Mouse (Mus musculus) spleen, adult 2 months (tissue): ENCODE data around the gene Gmppa. TPM values are rescaled to one million over a fixed set of nuclear protein-coding genes. Genes with fewer than 3 reads are reported as not detected.
A peak's percentile ranks its signal among the peaks of the same experiment; 100 is the strongest.

Source experiments
- DNase-seq, 2 experiments: peaks; one replicate each; pipeline versions ENCODE4 v3.0.0 to v3.0.0-alpha.2; 2012 to 2021; ENCODE audit warnings: low spot score in 2 of 2, low read depth in 1 of 2
- H3K27ac ChIP-seq: fragments of 200-500 bp; 2 replicates; pipeline ENCODE4 v1.5.1; 2012; ENCODE audit warnings: low read length, inconsistent platforms; ENCODE audit not compliant: insufficient read depth
- H3K27me3 ChIP-seq: fragments of 200-500 bp; 2 replicates; pipeline ENCODE4 v1.6.1; 2012; ENCODE audit warnings: mild to moderate bottlenecking, moderate library complexity, low read length, inconsistent platforms; ENCODE audit not compliant: control insufficient read depth, insufficient read depth
- H3K36me3 ChIP-seq: fragments of 200-500 bp; 2 replicates; pipeline ENCODE4 v1.6.1; 2012; ENCODE audit warnings: mild to moderate bottlenecking, low read length, inconsistent platforms; ENCODE audit not compliant: control insufficient read depth, insufficient read depth
- H3K4me1 ChIP-seq: fragments of 200-500 bp; 2 replicates; pipeline ENCODE4 v1.6.1; 2011; ENCODE audit warnings: inconsistent platforms; ENCODE audit not compliant: control insufficient read depth, insufficient read depth, insufficient read length
- H3K4me3 ChIP-seq: fragments of 200-500 bp; 2 replicates; pipeline ENCODE4 v1.5.1; 2011; ENCODE audit warnings: mild to moderate bottlenecking, inconsistent platforms; ENCODE audit not compliant: insufficient read depth, insufficient read length; ENCODE audit errors: extremely low read depth
- CTCF ChIP-seq: fragments of 200-500 bp; IDR thresholded peaks from 2 replicates; pipeline ENCODE4 v1.5.1; 2011; ENCODE audit warnings: mild to moderate bottlenecking, inconsistent platforms; ENCODE audit not compliant: insufficient read depth, insufficient read length, insufficient replicate concordance; ENCODE audit errors: extremely low read depth
- POLR2A ChIP-seq: fragments of 200-500 bp; IDR thresholded peaks from 2 replicates; pipeline ENCODE4 v1.6.1; 2011; ENCODE audit warnings: low read depth, low read length, inconsistent platforms
- WGBS: fragments of 180-500 bp; shearing (Covaris S2); methylation state at CpG from one replicate; pipeline ENCODE4 v1.1.7; 2018; 5-methylcytosine and 5-hydroxymethylcytosine counted together
- polyA plus RNA-seq: library from polyadenylated mRNA; depleted of rRNA; stranded (reverse); fragments of >200 nt; gene quantifications from 2 replicates; pipeline ENCODE4 v1.2.3, GENCODE M21; 2012

Gmppa gene
- polyA plus RNA-seq, 1 experiment: 85.1 TPM

DNA sequence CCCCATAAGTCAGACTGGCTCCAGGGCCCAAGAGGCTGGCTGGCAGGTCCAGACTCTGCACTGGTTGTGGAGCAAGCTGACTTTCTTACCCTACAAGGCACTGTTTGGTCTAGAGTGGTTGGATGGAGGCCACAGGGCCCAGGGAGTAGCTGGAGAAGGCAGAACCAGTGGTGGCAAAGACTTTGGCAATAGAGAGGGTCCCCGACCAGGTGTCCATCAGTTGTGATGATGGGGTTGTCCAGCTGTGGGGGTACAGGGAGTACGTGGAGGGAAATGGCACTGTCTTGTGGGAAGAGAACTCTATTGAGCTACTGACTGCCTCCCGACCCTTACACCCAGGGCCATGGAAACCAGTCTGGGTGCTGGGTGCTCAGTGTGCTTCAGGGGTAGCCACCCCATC, 41.9 kb upstream of the Gmppa start:
- TF ChIP-seq CTCF (no peak), POLR2A (no peak)
- Histone ChIP-seq H3K27ac (no peak overlapping the region), H3K4me3 (no peak overlapping the region), H3K36me3 (no peaks in the 10 kb centered on the region), H3K27me3 (peaks cover under 1% of the 10 kb centered on the region; the same call in 1 of the 2 replicates), H3K4me1 (no peaks in the 10 kb centered on the region)
- no peak for DNase-seq
- WGBS: 81% methylated on average over 3 of the region's 3 CpGs

DNA sequence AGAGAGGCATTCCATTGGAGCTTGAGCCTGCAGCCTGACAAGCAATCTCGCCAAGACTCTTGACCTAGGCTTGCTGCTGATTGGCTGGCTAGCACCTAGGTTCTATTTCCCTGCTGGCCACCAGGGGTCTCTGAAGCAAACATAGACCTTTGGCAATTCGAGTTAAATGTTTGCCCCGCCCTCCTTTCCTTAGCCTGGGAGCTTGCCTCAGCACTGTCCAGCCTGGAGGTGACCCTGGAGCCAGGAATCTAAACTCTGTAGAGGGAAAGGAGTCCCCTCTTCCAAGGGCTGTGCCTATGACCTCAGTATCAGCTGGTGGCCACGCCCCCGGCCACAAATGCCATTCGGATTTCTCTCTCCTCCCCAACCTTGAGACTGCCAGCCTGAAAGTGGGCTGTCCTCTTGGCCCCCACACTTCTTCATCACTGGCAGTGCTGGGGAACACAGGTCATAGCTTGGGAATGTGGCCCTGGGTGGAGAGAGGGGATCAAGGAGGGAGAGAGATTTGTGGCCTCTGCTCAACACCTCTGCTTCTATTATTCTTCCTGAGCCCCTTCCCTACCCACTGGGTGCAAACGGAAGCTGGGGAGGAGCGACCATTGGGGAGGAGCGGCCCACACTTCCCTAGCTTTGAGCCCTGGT, 36.8 kb upstream of the Gmppa start:
- no peaks in the 10 kb centered on the region; the same call in 1 of the 2 replicates for H3K4me1 ChIP-seq
- no peaks in the 10 kb centered on the region for H3K27me3 ChIP-seq
- WGBS: 24% methylated on average over 9 of the region's 9 CpGs
- H3K4me3 ChIP-seq: no peak overlapping the region
- no peak for TF ChIP-seq POLR2A
- TF ChIP-seq CTCF: peak; percentile 23; the same call in 1 of the 2 replicates
- H3K36me3 ChIP-seq: no peaks in the 10 kb centered on the region
- DNase-seq: peak in 1 of 2 experiments; percentile 35
- H3K27ac ChIP-seq: no peak overlapping the region

GRCm38 (mm10) chr1:75399755-75400492, 35.8 kb upstream of the Gmppa start:
- no peaks in the 10 kb centered on the region for H3K36me3 ChIP-seq
- H3K4me3 ChIP-seq: no peak overlapping the region
- TF ChIP-seq POLR2A (no peak), CTCF (no peak)
- H3K4me1 ChIP-seq: no peaks in the 10 kb centered on the region; the same call in 1 of the 2 replicates
- H3K27ac ChIP-seq: no peak overlapping the region
- WGBS: 37% methylated on average over 15 of the region's 15 CpGs
- DNase-seq: no peak
- H3K27me3 ChIP-seq: no peaks in the 10 kb centered on the region

GRCm38 (mm10) chr1:75400493-75401115, 35.1 kb upstream of the Gmppa start:
- no peaks in the 10 kb centered on the region for H3K27me3 ChIP-seq
- no peaks in the 10 kb centered on the region for H3K36me3 ChIP-seq
- no peaks in the 10 kb centered on the region; the same call in 1 of the 2 replicates for H3K4me1 ChIP-seq
- 36% methylated on average over 6 of the region's 6 CpGs for WGBS
- H3K27ac ChIP-seq: no peak overlapping the region
- TF ChIP-seq POLR2A (no peak), CTCF (no peak)
- H3K4me3 ChIP-seq: no peak overlapping the region
- no peak for DNase-seq

GRCm38 (mm10) chr1:75405547-75405946, 30.2 kb upstream of the Gmppa start:
- no peaks in the 10 kb centered on the region for H3K36me3 ChIP-seq
- no peaks in the 10 kb centered on the region for H3K4me1 ChIP-seq
- WGBS: 87% methylated on average over 3 of the region's 3 CpGs
- H3K27ac ChIP-seq: no peak overlapping the region
- no peak for DNase-seq
- H3K27me3 ChIP-seq: no peaks in the 10 kb centered on the region
- H3K4me3 ChIP-seq: no peak overlapping the region
- TF ChIP-seq POLR2A: no peak
- no peak for TF ChIP-seq CTCF

- Histone ChIP-seq H3K27me3 (no peaks in the 10 kb centered on the region), H3K4me3 (no peak overlapping the region), H3K36me3 (no peaks in the 10 kb centered on the region), H3K27ac (no peak overlapping the region), H3K4me1 (no peaks in the 10 kb centered on the region)
- WGBS: 93% methylated on average over 15 of the region's 15 CpGs
- DNase-seq: no peak
- TF ChIP-seq POLR2A (no peak), CTCF (no peak)
Observed at GRCm38 (mm10) chr1:75406173-75406572, 29.6 kb upstream of the Gmppa start.

- Histone ChIP-seq H3K36me3 (no peaks in the 10 kb centered on the region), H3K27ac (no peak overlapping the region), H3K4me1 (no peaks in the 10 kb centered on the region), H3K27me3 (no peaks in the 10 kb centered on the region), H3K4me3 (no peak overlapping the region)
- TF ChIP-seq CTCF (no peak), POLR2A (no peak)
- DNase-seq: no peak
- WGBS: 90% methylated on average over 9 of the region's 9 CpGs
Observed at GRCm38 (mm10) chr1:75407056-75407455, 28.7 kb upstream of the Gmppa start.
